Mouse (Mus musculus) cerebellum, postnatal 4 days (tissue): ENCODE results near the gene Trap1.
A peak's percentile ranks its signal among the peaks of the same experiment; 100 is the strongest.
"Not testable (repeated sequence)": the region's sequence is repeated elsewhere in the genome, so short reads cannot be mapped to it uniquely, and the experiment has no call there.

Source experiments
- DNase-seq, 2 experiments: peaks; one replicate each; pipeline ENCODE4 v3.0.0; 2022; ENCODE audit warnings: low spot score in 2 of 2, mixed read lengths in 1 of 2

The Trap1 gene

DNA sequence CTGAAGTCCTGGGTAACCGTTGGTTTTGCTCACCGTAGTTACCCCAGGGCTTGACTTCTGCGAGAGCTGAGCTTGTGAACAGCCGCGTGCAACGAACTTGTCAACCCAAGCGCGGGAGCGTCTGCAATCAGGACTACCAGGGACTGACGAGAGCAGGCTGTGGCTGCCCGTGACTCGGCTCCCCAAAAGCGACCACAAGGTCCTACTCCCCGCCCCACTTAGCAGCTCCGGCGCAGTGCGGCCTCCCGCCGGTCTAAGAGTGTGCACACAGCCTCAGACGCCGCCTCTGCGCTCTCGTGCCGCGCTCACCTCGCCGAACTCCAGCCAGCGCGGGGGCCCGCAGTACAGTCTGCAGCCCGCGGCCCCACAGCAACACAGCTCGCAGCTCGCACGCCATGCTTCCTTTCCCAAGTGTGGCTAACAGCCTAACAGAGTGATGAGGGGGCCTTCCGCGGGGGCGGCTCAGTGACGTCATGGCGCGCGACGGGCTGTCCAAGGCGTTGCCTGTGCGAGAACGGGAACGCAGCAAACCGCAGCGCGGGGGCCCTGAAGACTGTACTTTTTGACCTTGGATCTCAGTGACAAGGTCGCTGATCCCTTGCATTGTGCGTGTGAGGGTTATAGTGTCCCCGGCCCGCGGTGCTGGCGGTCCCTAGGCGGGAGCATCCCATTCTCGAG is at the start of gene Trap1:
Gene Trap1, minus strand, starts transcription at position 444 of the 678 bp plus-strand sequence.
- peak; percentile 91 to 93 for DNase-seq

DNA sequence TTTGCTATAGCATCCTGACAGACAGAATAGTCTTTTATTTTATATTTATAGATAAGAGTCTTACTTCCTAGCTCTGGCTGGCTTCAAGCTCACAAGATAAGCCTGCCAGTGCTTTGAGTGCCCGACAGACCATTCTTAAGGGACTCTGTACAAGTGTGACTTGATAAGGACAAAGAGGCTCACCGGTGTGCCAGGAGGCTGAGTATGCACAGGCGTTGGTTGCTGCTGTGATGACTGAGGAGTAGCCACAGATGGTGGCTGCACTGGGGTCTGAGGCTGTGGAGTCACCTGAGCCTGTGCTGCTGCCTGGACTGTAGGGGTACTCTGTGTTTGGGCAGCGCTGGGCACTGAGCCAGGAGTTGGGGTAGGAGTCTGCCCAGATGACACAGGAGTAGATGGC is 39.4 kb upstream of the Trap1 start:
- peak in 1 of 2 experiments; percentile 6 for DNase-seq

DNA sequence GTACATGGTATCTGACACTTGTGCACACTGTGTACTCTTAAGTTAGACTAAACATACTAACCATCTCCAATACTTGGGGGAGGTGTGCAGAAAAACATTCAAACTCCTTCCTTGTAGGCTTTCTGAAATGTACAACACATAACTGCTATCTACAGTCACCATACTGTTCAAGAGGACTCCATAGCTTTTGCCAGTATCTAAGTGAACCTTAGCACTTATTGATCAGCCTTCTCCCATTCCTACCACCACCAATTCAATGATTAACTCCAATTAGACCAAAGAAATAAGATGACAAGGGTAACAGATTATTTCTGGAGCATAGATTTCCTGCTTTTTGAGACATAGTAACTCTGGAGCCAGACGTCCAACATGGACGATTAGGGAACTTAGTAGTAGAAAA is 22.7 kb upstream of the Trap1 start:
- DNase-seq = no peak

DNA sequence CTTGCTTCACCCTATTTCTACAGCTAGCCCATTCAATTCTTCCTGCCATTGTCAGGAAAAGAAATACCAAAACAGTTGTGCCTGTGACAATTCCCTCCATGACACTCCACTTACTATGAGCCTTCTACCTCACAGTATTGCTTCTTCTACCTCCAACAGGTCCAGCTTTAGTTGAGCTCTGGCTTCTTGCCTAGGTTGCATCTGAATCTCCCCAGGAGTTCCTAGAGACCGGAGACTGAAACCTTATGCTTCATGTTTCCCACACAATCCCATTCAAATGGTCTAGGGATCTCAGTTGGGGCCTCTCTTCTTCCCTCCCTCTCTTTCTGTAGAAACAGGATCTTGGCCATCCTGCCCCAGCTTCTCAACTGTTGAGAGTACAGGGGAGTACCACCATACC is 19.9 kb upstream of the Trap1 start:
- no peak for DNase-seq

DNA sequence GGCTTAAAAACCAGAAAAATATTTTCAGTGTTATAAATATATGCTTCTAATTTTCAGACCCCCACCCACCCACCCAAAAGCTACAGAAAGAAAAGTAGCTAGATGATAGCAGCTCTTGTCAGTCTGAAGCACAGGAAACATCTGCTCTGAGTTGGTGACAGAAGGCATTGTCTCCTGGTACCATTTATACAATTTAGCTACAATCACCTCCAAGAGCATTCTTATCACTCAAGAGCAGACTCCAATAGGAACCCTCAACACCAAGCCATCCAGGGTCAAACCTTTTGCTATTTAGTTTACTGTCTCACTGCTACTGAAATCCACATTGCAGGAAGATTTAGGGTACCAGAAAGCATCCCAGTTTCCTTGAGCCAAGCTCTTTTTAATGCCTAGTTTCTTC is 19.3 kb upstream of the Trap1 start:
- no peak for DNase-seq

DNA sequence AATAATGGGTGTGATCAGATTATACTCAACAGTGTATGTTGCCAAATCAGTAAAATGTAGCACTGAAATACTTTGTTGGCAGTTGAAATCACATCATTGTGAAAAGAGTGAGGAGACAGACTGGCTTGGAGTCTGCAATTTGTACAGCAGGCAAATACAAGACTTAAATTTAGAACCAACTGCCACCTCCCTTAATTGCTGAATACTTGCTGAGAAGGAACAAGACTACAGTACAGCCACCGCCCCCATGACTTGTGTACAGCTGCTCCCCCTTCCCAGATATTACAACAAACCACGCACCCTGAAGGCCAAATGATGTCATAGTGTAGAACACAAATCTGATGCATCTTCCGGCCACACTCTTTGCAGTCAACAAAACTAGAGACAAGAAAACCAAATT is 18.5 kb upstream of the Trap1 start:
- no peak for DNase-seq

DNA sequence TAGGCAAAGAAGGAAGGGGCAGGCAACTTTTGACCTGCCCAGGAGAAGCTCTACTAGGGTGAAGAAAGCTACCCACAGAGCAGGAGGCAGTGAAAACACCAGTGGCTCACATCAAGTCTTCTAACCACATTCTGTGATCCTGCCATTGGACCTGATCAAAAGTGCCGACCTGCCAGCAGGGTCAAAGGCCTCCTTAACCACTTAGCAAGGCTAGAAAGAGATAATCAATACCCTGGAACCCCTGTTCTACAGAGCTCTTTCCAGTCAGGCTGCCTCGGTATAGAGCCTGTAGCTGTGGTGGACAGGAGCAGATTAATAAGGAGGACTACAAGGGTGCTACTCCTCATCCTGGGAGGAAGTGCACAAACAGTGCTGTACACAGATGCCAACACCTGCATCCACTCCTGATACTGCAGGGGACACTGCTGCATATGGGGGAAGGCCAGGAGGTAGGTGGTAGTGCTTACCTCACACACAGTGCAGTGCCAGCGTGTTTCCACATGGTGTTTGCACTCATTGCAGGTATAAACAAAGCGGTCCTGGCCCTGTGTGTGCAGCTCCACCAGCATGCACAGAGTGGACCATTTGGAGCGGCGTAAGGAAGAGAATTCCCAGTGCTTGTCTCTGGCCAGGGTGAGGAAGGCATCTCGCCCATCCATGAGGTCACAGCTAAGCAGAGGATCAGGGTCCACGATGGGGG is 9.7 kb upstream of the Trap1 start:
- no peak for DNase-seq

DNA sequence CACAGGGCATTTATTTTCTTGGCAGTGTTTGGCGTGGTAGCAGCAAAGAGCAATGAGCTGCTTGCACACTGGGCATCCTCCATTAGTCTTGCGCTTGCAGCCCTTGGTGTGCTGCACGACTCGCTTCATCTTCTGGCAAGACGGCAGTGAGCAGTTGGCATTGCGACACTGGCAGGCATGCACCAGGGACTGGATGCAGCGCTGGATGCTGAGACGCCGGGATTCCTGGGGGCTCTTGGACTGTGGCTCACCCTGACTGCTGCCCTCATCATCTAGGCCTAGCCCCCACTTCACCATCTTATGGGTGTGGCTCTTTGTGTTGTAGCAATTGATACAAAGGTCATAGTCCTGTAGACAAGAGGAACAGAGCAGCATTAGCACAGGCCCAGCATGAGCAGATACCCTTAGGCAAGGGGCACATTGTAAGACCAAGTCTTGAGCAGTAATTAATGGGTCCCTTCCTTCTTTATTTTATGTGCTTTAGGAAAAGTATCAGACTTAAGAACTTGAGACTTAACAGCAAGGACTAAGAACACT is 8.3 kb upstream of the Trap1 start:
- no peak for DNase-seq

DNA sequence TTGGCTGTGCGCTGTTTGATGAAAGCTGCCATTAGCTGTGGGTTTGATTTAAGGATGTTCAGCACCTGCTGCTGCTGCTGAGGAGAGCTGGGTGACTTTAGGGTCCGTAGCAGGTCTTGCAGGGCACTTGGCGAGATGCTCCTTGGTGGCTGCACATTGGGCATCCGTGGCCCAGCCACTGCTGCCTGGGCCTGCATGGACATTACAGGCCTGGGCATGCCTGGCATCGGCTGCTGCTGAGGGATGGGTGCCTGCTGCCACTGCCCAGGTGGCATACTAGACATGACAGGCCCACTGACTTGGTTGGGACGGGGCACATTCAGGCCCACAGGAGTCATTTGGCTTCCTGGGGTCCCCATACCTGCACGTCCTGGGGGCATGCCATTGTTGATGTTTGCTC is 7.4 kb upstream of the Trap1 start:
- DNase-seq = no peak

DNA sequence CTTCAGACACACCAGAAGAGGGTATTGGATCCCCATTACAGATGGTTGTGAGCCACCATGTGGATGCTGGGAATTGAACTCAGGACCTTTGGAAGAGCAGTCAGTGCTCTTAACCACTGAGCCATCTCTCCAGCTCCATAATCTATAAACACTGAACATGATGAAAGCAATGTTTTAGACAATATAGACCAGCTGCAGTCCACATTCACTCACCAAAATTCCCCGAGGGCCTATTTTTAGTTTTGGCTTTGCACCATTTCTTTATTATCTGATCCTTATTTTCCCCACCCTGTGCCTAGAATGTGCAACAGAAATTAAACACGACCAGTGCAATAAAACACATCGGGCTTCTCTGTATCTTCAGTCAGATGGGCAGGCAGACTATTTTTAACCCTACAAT is 2.8 kb upstream of the Trap1 start:
- not testable (repeated sequence) for DNase-seq

DNA sequence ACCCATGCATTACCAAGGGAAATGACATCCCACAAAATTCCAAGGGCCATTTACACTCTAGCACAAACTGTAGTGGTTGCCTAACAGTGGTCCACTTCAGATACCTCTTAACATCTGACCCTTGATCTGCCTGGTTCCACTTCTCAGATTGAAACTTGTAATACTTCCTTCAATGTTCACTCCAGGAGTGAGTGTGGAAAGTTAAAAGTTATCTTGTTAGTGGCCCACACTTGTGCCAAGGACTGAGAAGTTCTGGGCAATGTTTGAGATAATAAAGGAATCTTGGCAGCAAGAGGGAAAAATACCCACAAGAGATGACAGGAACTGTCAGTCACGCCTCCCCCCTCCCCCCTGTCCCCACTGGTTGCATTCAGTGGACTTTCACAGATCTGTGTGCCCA is 2.0 kb upstream of the Trap1 start:
- no peak for DNase-seq

DNA sequence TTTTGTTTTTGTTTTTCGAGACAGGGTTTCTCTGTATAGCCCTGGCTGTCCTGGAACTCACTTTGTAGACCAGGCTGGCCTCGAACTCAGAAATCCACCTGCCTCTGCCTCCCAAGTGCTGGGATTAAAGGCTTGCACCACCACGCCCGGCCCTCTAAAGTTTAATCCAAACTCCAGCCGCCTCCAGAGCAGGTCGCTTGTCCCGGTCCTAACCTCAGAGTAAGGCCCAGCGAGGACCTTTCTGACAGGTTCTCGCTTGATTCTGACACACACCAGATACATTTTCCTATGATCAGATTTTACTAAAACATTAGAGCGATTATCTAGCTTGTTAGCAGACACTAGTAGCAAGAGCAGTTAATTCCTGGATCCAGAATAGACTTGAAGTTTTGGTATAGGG is 675 bp upstream of the Trap1 start:
- not testable (repeated sequence) for DNase-seq

DNA sequence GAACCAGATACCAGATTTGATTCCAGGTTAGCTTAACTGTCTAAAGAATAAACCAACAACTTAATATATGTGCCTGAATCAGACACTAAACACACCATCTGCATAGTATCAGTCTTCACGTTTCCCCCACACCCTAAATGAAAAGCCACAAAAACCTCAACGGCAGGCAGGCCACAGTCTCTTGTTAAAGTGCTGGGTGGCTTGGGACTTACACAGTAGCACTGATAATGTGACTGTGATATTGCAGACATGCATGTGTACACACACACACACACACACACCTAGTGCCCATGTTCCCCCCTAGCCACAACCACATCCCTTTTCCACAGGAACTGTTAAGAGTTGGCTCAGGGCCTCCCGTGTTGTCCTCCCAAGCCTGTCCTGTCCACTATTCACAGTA is 2.8 kb downstream of the Trap1 start:
- no peak for DNase-seq

DNA sequence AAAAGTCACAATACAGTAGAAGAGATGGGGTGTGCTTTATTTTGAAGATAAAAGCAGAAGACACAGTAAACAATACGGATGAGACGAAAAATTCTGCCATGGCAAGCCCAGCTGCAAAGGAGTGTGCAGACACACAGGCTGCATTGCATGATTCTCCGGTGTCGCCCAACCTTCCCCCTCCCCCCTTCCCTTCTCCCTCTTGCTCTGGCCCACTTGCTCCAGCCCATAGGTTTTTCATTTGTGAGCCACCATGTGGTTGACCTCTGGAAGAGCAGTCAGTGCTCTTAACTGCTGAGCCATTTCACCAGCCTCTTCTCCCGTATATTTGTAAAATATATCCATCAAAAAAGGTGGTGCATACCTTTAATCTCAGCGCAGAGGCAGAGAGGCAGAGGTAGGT is 3.3 kb downstream of the Trap1 start:
- DNase-seq = no peak

DNA sequence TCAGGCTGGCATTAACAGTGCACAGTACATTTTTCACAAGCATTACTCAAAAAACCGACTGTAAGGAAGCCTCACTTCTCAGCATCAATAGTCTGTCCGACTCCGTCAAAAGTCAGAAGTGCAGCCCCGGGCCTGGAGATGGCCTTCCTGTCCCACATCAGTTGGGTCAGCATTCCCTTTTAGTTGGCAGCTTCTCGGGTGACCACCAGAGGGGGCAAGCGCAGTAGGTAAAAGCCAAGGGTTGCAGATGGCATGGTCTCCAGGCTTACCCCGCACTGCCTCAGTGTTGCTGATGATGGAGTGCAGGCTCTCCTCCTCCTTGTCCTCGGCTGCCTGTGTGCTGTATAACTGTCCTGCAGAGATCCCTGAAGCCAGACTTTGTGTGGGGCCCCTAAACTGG is 9.0 kb downstream of the Trap1 start:
- DNase-seq = peak in 1 of 2 experiments; percentile 51

DNA sequence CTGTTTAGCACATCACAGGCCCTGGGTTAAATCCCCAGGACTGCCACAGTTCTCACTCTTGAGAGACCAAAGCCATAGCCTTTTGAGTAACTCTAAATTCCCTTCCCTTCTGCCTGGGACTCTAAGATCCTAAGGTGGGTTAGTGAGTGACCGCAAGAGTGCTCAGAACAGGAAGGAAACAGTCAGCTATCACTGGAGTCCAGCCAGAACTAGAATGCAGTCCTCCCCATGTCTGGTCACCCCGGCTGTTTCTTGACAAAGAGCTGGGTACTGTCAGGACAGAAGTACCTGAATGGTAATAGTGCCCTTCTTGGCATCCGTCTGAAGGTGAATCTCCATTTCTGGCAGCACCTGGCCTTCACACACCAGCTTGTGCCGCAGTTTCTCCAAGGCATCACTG is 12.7 kb downstream of the Trap1 start:
- no peak for DNase-seq

DNA sequence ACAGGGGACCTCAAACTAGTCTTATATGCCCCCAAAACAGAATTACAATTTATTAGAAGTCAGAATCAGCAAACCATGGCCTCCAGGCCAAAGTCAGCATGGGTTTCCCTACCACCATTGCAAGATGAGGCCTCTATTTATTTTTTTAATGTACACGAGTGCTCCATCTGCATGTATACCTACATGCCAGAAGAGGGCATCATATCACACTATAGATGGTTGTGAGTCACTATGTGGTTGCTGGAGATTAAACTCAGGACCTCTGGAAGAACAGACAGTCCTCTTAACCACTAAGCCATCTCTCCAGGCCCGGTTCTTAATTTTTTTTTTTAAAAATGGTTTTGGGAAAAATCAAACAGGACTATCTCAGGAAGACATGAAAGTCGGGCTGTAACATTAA is 23.8 kb downstream of the Trap1 start:
- DNase-seq = no peak

DNA sequence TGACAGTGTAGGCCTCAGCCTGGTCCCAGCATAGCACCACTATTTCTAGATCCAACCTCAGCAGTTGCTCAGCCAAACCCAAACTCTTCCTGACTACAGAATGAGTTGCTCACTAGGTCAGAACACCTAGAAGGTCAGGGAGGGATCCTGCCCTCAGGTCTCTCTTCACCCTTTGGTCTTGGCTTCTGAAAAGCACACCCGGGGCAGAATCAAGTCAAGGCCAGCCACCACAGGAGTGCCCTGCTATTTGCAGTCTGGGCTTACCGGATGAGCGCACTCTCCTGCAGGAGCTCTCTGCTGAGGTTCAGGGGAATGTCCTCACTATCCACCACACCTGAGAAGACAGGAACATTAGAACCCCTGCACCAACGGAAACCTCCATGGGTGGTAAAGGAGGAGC is 25.0 kb downstream of the Trap1 start:
- no peak for DNase-seq

DNA sequence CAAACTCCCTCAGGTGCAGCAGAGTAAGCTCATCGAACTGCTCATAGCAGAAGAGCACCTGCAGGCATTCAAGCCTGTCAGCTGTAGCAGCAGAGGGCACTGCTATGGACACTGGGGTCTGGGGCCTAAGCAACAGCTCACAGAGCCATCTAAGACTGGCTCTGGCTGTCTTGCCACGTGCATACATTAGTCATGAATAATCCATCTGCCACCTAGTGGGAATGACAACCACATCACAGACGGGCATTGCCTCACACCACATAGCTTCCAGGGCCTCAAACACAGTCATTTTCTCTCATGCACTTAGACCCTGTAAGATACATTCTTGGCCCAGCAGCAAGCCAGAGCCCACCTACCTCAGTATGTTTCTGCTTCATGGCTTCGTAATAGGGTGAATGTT is 32.1 kb downstream of the Trap1 start:
- DNase-seq = no peak

DNA sequence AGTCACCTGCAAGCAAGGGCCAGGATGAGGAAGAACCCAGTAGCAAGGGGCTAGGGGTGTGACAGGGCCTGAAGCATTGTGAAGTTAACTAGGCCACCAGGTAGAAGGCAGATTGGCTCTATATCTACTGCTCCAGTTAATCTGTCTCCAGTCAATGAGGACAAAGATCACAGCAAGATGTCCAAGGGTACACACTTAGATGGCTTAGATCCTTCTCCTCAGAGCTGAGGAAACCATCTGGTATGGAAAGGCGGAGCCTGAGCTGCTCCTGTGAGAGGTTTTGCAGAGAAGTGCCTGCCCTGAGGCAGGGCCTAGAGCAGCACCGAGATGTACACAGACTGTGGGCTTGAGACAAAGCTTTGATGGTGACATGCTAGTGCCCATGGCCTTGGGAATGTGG is 33.5 kb downstream of the Trap1 start:
- no peak for DNase-seq

DNA sequence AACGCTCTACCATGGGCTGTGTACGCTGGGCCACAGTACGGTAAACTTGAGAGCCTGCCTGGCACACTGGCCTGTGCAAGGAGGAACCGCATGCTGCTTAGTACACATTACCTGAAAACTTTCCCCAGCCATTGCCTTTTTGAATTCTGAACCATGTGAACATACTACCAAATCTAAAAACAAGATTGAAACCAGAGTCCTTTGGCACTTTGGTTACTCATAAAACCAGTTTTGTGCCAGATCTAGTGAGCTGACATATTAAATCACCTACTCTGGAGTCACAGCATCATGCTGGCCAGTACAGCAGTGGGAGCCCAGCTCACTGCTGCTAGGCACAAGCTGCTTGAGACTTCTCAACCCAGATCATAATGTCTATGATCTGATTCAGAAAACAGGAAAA is 36.0 kb downstream of the Trap1 start:
- no peak for DNase-seq

DNA sequence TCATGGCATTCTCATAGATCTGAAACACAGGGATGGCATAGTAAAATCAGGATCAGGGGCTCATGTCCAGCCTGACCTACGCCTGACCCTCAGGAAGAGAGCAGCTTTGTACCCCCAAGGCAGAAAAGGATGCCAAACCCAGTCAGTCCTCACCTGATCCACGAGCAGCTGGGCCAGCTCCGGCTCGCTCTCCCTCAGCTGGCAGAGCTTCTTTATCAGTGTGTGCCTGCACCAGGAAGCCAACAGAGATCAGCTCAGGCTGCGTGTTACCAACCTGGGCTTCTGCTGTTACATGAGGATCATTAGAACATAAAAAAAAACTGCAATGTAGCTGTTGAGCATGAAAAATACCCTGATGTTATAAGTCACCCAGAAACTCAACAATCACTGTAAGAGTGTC is 37.4 kb downstream of the Trap1 start:
- DNase-seq = no peak

DNA sequence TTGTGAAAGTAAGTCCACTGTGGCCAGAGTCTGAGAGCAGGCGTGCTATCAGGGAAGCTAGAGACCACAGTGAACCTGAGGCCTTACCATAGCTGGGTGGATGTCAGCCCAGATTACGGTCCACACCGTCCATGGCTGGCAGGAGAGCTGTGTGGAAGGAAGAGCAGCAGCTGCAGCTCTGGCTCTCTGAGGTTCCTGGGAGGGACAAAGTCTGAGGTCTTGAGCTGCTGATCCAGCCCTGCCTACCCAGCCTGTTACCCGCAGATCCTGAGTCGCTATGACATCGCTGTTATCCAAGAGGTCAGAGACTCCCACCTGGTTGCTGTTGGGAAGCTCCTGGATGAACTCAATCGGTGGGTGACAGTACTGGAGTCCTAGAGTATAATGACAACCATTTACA is 39.9 kb downstream of the Trap1 start:
- no peak for DNase-seq

DNA sequence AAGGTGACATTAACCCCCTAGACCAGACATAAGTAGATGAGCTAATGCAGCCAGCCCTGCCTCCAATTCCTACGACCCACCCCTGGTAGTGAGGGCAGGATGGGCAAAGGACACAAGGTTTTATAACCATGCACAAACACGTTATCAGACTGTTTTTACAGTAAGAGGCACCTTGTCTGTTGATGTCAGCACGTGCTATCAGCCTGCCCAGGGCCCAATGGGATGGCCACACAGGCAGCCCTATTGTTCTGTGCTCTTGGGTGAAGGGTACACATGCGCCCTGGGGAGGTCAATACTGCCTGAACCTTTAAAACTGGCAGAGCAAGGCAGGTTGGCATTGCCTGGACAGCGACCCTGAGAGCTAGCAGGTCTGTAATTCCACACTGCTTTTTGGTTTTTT is 40.8 kb downstream of the Trap1 start, which contains the start of gene Dnase1:
Gene Dnase1, plus strand, starts transcription at position 136 of the 400 bp plus-strand sequence.
- DNase-seq = no peak
